Mouse (Mus musculus) heart, adult 2 months (tissue): Measurements from ENCODE around the gene Ikzf3. TPM values are rescaled to one million over a fixed set of nuclear protein-coding genes. Genes with fewer than 3 reads are reported as not detected.

ENCODE experiments used
- DNase-seq, 2 experiments: peaks; one replicate each; pipeline ENCODE4 v3.0.0; 2021
- H3K27ac ChIP-seq: fragments of 200-600 bp; 2 replicates; pipeline ENCODE4 v1.8.1; 2022
- H3K27me3 ChIP-seq: fragments of 200-500 bp; 2 replicates; pipeline ENCODE4 v1.6.1; 2012; ENCODE audit warnings: mild to moderate bottlenecking, low read length, inconsistent platforms, mixed read lengths; ENCODE audit not compliant: control insufficient read depth, insufficient read depth
- H3K36me3 ChIP-seq: fragments of 200-500 bp; 2 replicates; pipeline ENCODE4 v1.6.1; 2012; ENCODE audit warnings: low read length, inconsistent platforms; ENCODE audit not compliant: control insufficient read depth, insufficient read depth
- H3K4me1 ChIP-seq: fragments of 200-500 bp; 2 replicates; pipeline ENCODE4 v1.6.1; 2011; ENCODE audit warnings: low read length; ENCODE audit not compliant: control insufficient read depth, insufficient read depth
- H3K4me3 ChIP-seq: fragments of 200-600 bp; 2 replicates; pipeline ENCODE4 v1.8.1; 2022
- H3K79me2 ChIP-seq: fragments of 200-500 bp; replicated peaks from 2 replicates; pipeline ENCODE4 v1.6.1; 2012; ENCODE audit warnings: mild to moderate bottlenecking, inconsistent platforms, low read length, moderate library complexity, mixed read lengths; ENCODE audit not compliant: control insufficient read depth, insufficient read depth
- H3K9ac ChIP-seq: fragments of 200-500 bp; 2 replicates; pipeline ENCODE4 v1.6.1; 2012; ENCODE audit warnings: low read depth, mild to moderate bottlenecking, control low read depth, inconsistent platforms, low read length, mixed read lengths
- CTCF ChIP-seq: fragments of 200-600 bp; IDR thresholded peaks from 2 replicates; pipeline ENCODE4 v1.8.1; 2022; ENCODE audit warnings: antibody characterized with exemption, mild to moderate bottlenecking, moderate library complexity
- EP300 ChIP-seq: fragments of 200-500 bp; IDR thresholded peaks from 2 replicates; pipeline ENCODE4 v1.6.1; 2011; ENCODE audit warnings: low read depth, low read length, control low read depth; ENCODE audit not compliant: insufficient read depth
- POLR2A ChIP-seq: fragments of 200-500 bp; IDR thresholded peaks from 2 replicates; pipeline ENCODE4 v1.6.1; 2011; ENCODE audit warnings: mild to moderate bottlenecking, low read depth, low read length, control low read depth; ENCODE audit not compliant: insufficient read depth
- WGBS: fragments of 180-500 bp; shearing (Covaris S2); methylation state at CpG from one replicate; pipeline ENCODE4 v1.1.7; 2018; 5-methylcytosine and 5-hydroxymethylcytosine counted together
- intact Hi-C: fragments of 180-260 bp; cut with DNase I; formaldehyde crosslinking; loops from one replicate; pipeline ENCODE4 v1.15.1; 2025
- polyA plus RNA-seq: library from polyadenylated mRNA; depleted of rRNA; stranded (reverse); fragments of >200 nt; gene quantifications from 2 replicates; pipeline ENCODE4 v1.2.3, GENCODE M21; 2012
- total RNA-seq, 2 experiments: library from RNA; stranded (reverse); gene quantifications; 2 replicates each; pipeline ENCODE4 v1.2.3; 2021

Ikzf3 gene
- total and polyA plus RNA-seq, 3 experiments: 0.94 to 1.5 (median 1.5) TPM

GRCm38 (mm10) chr11:98584146-98584545, 38.3 kb upstream of the Ikzf3 start:
- TF ChIP-seq EP300 (no peak), CTCF (no peak), POLR2A (no peak)
- 30% methylated on average over 1 of the region's 1 CpGs for WGBS
- DNase-seq: no peak
- H3K4me1 ChIP-seq: peaks cover 10% of the 10 kb centered on the region
- no peaks in the 10 kb centered on the region for H3K27me3 ChIP-seq
- H3K79me2 ChIP-seq: no peaks in the 10 kb centered on the region
- no peak overlapping the region for H3K27ac ChIP-seq
- H3K9ac ChIP-seq: no peak overlapping the region
- H3K36me3 ChIP-seq: no peaks in the 10 kb centered on the region
- intact Hi-C loops: no loop called here
- H3K4me3 ChIP-seq: no peak overlapping the region

- TF ChIP-seq EP300: no peak
- TF ChIP-seq CTCF: 0 out of 2 replicates have a peak, but pooled peaks have one; percentile 6
- no peak overlapping the region for H3K4me3 ChIP-seq
- 33% methylated on average over 3 of the region's 3 CpGs for WGBS
- no peak overlapping the region for H3K27ac ChIP-seq
- peaks cover 7% of the 10 kb centered on the region for H3K4me1 ChIP-seq
- DNase-seq: no peak
- no peaks in the 10 kb centered on the region for H3K79me2 ChIP-seq
- H3K36me3 ChIP-seq: no peaks in the 10 kb centered on the region
- intact Hi-C loops: no loop called here
- no peak overlapping the region for H3K9ac ChIP-seq
- H3K27me3 ChIP-seq: no peaks in the 10 kb centered on the region
Observed at GRCm38 (mm10) chr11:98583571-98583970, 37.7 kb upstream of the Ikzf3 start.

- Histone ChIP-seq H3K4me3 (no peak overlapping the region), H3K27me3 (no peaks in the 10 kb centered on the region), H3K9ac (no peak overlapping the region), H3K79me2 (no peaks in the 10 kb centered on the region), H3K36me3 (no peaks in the 10 kb centered on the region), H3K4me1 (peaks cover 7% of the 10 kb centered on the region), H3K27ac (no peak overlapping the region)
- intact Hi-C loops: no loop called here
- WGBS: 83% methylated on average over 3 of the region's 3 CpGs
- TF ChIP-seq EP300: no peak
- no peak for TF ChIP-seq CTCF
- no peak for TF ChIP-seq POLR2A
- no peak for DNase-seq
Observed at GRCm38 (mm10) chr11:98583265-98583552, 37.4 kb upstream of the Ikzf3 start.

- peaks cover 7% of the 10 kb centered on the region for H3K4me1 ChIP-seq
- H3K27ac ChIP-seq: no peak overlapping the region
- no peak for TF ChIP-seq CTCF
- H3K36me3 ChIP-seq: no peaks in the 10 kb centered on the region
- intact Hi-C loops: no loop called here
- H3K4me3 ChIP-seq: no peak overlapping the region
- H3K79me2 ChIP-seq: no peaks in the 10 kb centered on the region
- H3K27me3 ChIP-seq: no peaks in the 10 kb centered on the region
- no peak overlapping the region for H3K9ac ChIP-seq
- 73% methylated on average over 12 of the region's 12 CpGs for WGBS
- DNase-seq: no peak
Observed at GRCm38 (mm10) chr11:98582551-98583264, 36.9 kb upstream of the Ikzf3 start.

GRCm38 (mm10) chr11:98582030-98582388, 36.2 kb upstream of the Ikzf3 start:
- Histone ChIP-seq H3K79me2 (no peaks in the 10 kb centered on the region), H3K27ac (no peak overlapping the region), H3K9ac (no peak overlapping the region), H3K36me3 (no peaks in the 10 kb centered on the region), H3K4me3 (no peak overlapping the region), H3K27me3 (no peaks in the 10 kb centered on the region), H3K4me1 (peaks cover 7% of the 10 kb centered on the region; the same call in 1 of the 2 replicates)
- TF ChIP-seq CTCF: no peak
- no peak for TF ChIP-seq POLR2A
- no peak for TF ChIP-seq EP300
- no peak for DNase-seq
- intact Hi-C loops: no loop called here
- WGBS: 84% methylated on average over 8 of the region's 8 CpGs

GRCm38 (mm10) chr11:98581286-98582029, 35.6 kb upstream of the Ikzf3 start:
- no peak overlapping the region for H3K9ac ChIP-seq
- WGBS: 68% methylated on average over 17 of the region's 17 CpGs
- no peaks in the 10 kb centered on the region for H3K27me3 ChIP-seq
- peaks cover 7% of the 10 kb centered on the region; the same call in 1 of the 2 replicates for H3K4me1 ChIP-seq
- TF ChIP-seq EP300: no peak
- no peak for TF ChIP-seq CTCF
- TF ChIP-seq POLR2A: no peak
- DNase-seq: no peak
- no peaks in the 10 kb centered on the region for H3K36me3 ChIP-seq
- no peak overlapping the region for H3K4me3 ChIP-seq
- no peak overlapping the region for H3K27ac ChIP-seq
- intact Hi-C loops: no loop called here
- H3K79me2 ChIP-seq: no peaks in the 10 kb centered on the region
